Mouse (Mus musculus): Measurements from ENCODE around the gene Olfr1002. TPM values are rescaled to one million over a fixed set of nuclear protein-coding genes. Genes with fewer than 3 reads are reported as not detected.
"Not testable (repeated sequence)": the region's sequence is repeated elsewhere in the genome, so short reads cannot be mapped to it uniquely, and the experiment has no call there.

Gene Olfr1002
- total RNA-seq (2015) (not detected in 2 replicates), total RNA-seq (2017) (not detected in 2 replicates)

DNA sequence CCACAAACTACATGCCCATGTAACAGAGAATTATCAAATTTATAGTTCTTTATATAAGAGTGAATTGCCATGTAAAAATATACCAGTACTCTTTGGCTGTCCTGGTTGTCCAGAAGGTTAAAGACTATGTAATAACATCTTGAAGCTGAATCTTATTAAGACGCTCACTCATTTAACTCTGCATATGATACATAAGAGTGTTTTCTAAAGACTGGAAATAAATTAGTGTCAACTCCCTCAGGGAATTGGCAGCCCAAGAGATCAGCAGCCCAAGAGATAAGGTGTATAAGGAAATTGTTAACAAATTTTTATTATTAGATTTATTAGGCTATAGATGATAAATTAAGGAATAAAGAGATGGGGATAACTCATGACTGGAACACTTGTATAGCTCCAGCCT is at the start of gene Olfr1002:
Olfr1002 (minus strand) TSS at position 101 of the 400 bp plus-strand sequence.
- ATAC-seq (replicated peaks; ENCODE audit: poor library complexity), result no peak

DNA sequence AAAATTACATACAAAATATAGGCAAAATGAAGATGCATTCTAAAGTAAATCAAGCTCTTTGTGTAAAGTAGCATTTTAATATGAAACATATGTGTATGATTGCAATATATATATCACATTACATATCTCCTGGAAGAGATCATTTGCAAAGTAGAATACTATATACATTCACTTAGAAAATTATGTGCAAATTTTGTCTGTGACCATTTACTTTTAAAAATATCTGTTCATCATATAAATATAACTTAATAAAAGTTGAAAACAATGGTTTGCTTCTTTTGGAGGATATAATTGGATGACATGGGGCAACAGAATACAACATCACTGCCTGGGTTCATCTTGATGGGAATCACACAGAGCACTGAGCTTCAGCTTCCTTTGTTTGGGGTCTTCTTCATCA is 38.6 kb upstream of the Olfr1002 start, which contains the start of gene Olfr1008:
Olfr1008 (plus strand) TSS at position 301 of the 400 bp plus-strand sequence.
- ATAC-seq (replicated peaks; ENCODE audit: poor library complexity), result no peak

DNA sequence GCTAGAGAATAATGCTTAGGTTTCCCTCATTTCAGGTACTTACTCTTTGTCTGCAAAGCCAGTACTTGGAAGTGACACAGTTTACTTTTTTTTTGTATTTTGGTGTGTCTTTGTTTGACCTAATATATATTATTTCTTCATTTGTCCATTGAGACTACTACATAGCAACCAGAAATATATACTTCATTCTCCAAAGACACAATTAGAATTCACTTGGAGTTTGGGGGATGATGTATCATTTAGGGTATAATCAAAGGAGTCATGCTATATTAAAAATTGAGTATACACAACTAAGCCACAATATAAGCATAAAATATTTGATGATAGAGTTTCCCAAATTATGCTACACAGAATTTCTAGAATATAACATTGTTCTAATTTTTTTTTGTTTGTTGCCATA is 28.2 kb upstream of the Olfr1002 start, which contains the start of gene Olfr1006:
Olfr1006 (minus strand) TSS at position 101 of the 400 bp plus-strand sequence.
- no peak for ATAC-seq (replicated peaks; ENCODE audit: poor library complexity)

DNA sequence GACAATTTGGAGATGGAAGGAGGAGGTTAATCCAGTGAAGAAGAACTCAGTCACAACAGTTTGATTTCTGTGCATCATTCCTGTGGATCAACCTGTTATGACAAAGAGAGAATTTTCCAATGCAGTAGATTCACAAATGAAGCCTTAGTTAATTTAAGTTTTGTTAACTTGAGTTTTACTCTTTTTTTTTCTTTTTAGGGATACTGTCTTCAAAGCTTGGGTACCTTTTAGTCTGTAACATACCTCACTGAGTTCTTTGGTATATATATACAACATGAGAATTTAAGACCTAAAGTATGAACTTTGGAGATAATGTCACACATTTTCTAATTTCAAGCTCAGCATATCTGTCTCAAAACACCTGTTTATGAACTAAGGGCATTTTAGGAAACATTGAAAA is 13.9 kb upstream of the Olfr1002 start, which contains the start of gene Olfr154:
Olfr154 (minus strand) TSS at position 101 of the 400 bp plus-strand sequence.
- ATAC-seq (replicated peaks; ENCODE audit: poor library complexity), result not testable (repeated sequence)

GRCm38 (mm10) chr2:85611803-85612202 is 38.7 kb downstream of the Olfr1002 start, which contains the start of gene Olfr1000:
Gene Olfr1000 (minus strand): TSS chr2:85611903.
- no peak for ATAC-seq (replicated peaks; ENCODE audit: poor library complexity)

Other genes starting within 250 kb of the Olfr1002 start
- not detected in 2 replicates for gene Olfr992, start 241.2 kb downstream of the Olfr1002 start, total RNA-seq (2015)
- not detected in 2 replicates for gene Olfr992, start 241.2 kb downstream of the Olfr1002 start, total RNA-seq (2017)
- gene Olfr993, start 235.8 kb downstream of the Olfr1002 start, total RNA-seq (2015), result not detected in 2 replicates
- not detected in 2 replicates for gene Olfr993, start 235.8 kb downstream of the Olfr1002 start, total RNA-seq (2017)
- not detected in 2 replicates for gene Olfr994, start 214.3 kb downstream of the Olfr1002 start, total RNA-seq (2015)
- gene Olfr994, start 214.3 kb downstream of the Olfr1002 start, total RNA-seq (2017), result not detected in 2 replicates
- not detected in 2 replicates for gene Olfr995, start 207.1 kb downstream of the Olfr1002 start, total RNA-seq (2015)
- gene Olfr995, start 207.1 kb downstream of the Olfr1002 start, total RNA-seq (2017), result not detected in 2 replicates
- not detected in 2 replicates for gene 4833423E24Rik, start 131.7 kb downstream of the Olfr1002 start, total RNA-seq (2015)
- gene 4833423E24Rik, start 131.7 kb downstream of the Olfr1002 start, total RNA-seq (2017), result not detected in 2 replicates
- gene Olfr996, start 71.5 kb downstream of the Olfr1002 start, total RNA-seq (2015), result not detected in 2 replicates
- not detected in 2 replicates for gene Olfr996, start 71.5 kb downstream of the Olfr1002 start, total RNA-seq (2017)
- not detected in 2 replicates for gene Olfr998, start 61.8 kb downstream of the Olfr1002 start, total RNA-seq (2015)
- not detected in 2 replicates for gene Olfr998, start 61.8 kb downstream of the Olfr1002 start, total RNA-seq (2017)
- gene Olfr1000, start 38.8 kb downstream of the Olfr1002 start, total RNA-seq (2015), result not detected in 2 replicates
- not detected in 2 replicates for gene Olfr1000, start 38.8 kb downstream of the Olfr1002 start, total RNA-seq (2017)
- not detected in 2 replicates for gene Olfr154, start 13.8 kb upstream of the Olfr1002 start, total RNA-seq (2015)
- not detected in 2 replicates for gene Olfr154, start 13.8 kb upstream of the Olfr1002 start, total RNA-seq (2017)
- not detected in 2 replicates for gene Olfr1006, start 28.1 kb upstream of the Olfr1002 start, total RNA-seq (2015)
- gene Olfr1006, start 28.1 kb upstream of the Olfr1002 start, total RNA-seq (2017), result not detected in 2 replicates
- gene Olfr1008, start 38.7 kb upstream of the Olfr1002 start, total RNA-seq (2015), result not detected in 2 replicates
- gene Olfr1008, start 38.7 kb upstream of the Olfr1002 start, total RNA-seq (2017), result not detected in 2 replicates
- gene Olfr1009, start 64.7 kb upstream of the Olfr1002 start, total RNA-seq (2015), result not detected in 2 replicates
- not detected in 2 replicates for gene Olfr1009, start 64.7 kb upstream of the Olfr1002 start, total RNA-seq (2017)
- gene Olfr1012, start 112.1 kb upstream of the Olfr1002 start, total RNA-seq (2015), result not detected in 2 replicates
- gene Olfr1012, start 112.1 kb upstream of the Olfr1002 start, total RNA-seq (2017), result not detected in 2 replicates
- gene Olfr1013, start 116.4 kb upstream of the Olfr1002 start, total RNA-seq (2015), result not detected in 2 replicates
- gene Olfr1013, start 116.4 kb upstream of the Olfr1002 start, total RNA-seq (2017), result not detected in 2 replicates
- not detected in 2 replicates for gene Olfr1014, start 122.0 kb upstream of the Olfr1002 start, total RNA-seq (2015)
- gene Olfr1014, start 122.0 kb upstream of the Olfr1002 start, total RNA-seq (2017), result not detected in 2 replicates
- not detected in 2 replicates for gene Olfr1015, start 131.3 kb upstream of the Olfr1002 start, total RNA-seq (2015)
- not detected in 2 replicates for gene Olfr1015, start 131.3 kb upstream of the Olfr1002 start, total RNA-seq (2017)
- gene Olfr1016, start 151.8 kb upstream of the Olfr1002 start, total RNA-seq (2015), result not detected in 2 replicates
- gene Olfr1016, start 151.8 kb upstream of the Olfr1002 start, total RNA-seq (2017), result not detected in 2 replicates
- gene Olfr1018, start 167.8 kb upstream of the Olfr1002 start, total RNA-seq (2015), result not detected in 2 replicates
- gene Olfr1018, start 167.8 kb upstream of the Olfr1002 start, total RNA-seq (2017), result not detected in 2 replicates
- not detected in 2 replicates for gene Olfr1019, start 194.8 kb upstream of the Olfr1002 start, total RNA-seq (2015)
- not detected in 2 replicates for gene Olfr1019, start 194.8 kb upstream of the Olfr1002 start, total RNA-seq (2017)
- not detected in 2 replicates for gene Olfr1020, start 196.3 kb upstream of the Olfr1002 start, total RNA-seq (2015)
- not detected in 2 replicates for gene Olfr1020, start 196.3 kb upstream of the Olfr1002 start, total RNA-seq (2017)
- not detected in 2 replicates for gene Olfr1022, start 217.9 kb upstream of the Olfr1002 start, total RNA-seq (2015)
- gene Olfr1022, start 217.9 kb upstream of the Olfr1002 start, total RNA-seq (2017), result not detected in 2 replicates
- gene Olfr1023, start 234.9 kb upstream of the Olfr1002 start, total RNA-seq (2015), result not detected in 2 replicates
- not detected in 2 replicates for gene Olfr1023, start 234.9 kb upstream of the Olfr1002 start, total RNA-seq (2017)